Mouse (Mus musculus): ENCODE results near the gene Rinl. TPM values are rescaled to one million over a fixed set of nuclear protein-coding genes. Genes with fewer than 3 reads are reported as not detected.
A peak's percentile ranks its signal among the peaks of the same experiment; 100 is the strongest.

Rinl gene
- total and polyA plus RNA-seq, 3 experiments: 46.1 to 65.5 (median 60.6) TPM

DNA sequence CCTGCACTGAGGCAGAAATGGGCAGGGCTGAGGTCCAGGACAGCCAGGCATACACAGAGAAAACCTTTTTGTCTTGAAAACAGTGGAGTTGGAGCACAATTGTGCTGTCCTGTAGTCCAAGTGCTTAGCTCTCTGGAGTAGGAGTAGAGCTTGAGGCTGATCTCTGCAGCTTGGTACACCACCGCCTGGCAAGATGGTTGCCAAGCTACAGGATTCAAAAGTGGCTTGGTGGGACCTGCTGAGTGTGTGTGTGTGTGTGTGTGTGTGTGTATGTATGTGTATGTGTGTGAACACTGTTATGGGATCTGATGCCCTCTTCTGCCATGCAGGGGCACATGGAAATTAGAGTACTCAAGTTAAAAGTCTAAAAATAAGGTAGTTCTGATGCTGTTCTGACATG lies 33.8 kb downstream of the Rinl start:
- Histone ChIP-seq H3K9ac (ENCODE audit: insufficient read depth, low read depth) (no peak overlapping the region), H3K27me3 (replicated peaks) (no peaks in the 10 kb centered on the region), H3K79me2 (replicated peaks; ENCODE audit: control insufficient read depth, extremely low read depth, insufficient read depth, poor library complexity, severe bottlenecking) (peaks cover 18% of the 10 kb centered on the region), H3K4me2 (ENCODE audit: insufficient read depth, low read depth, poor library complexity, severe bottlenecking) (no peak overlapping the region), H3K4me1 (ENCODE audit: control insufficient read depth in 1 of 2, insufficient read depth in 2 of 2) (peaks cover 32 to 75% of the 10 kb centered on the region in 2 experiments), H3K27ac (ENCODE audit: insufficient read depth, low read depth) (peak overlapping the region; percentile 61), H3K36me3 (replicated peaks in 1 of 2; ENCODE audit: control insufficient read depth in 1 of 2, insufficient read depth in 1 of 2, low read length in 1 of 2) (peaks cover 48 to 56% of the 10 kb centered on the region in 2 experiments), H3K4me3 (replicated peaks in 1 of 3; ENCODE audit: low read depth in 2 of 3, low read length in 2 of 3, poor library complexity in 1 of 3) (peak overlapping the region in 1 of 3 experiments; percentile 22), H3K9me3 (replicated peaks; ENCODE audit: low read length) (no peaks in the 10 kb centered on the region)
- TF ChIP-seq POLR2A (IDR thresholded peaks at IDR 0.05; ENCODE audit: low read depth, low read length) (peak; percentile 46; the same call in 1 of the 2 replicates), NRF1 (IDR thresholded peaks at IDR 0.05; ENCODE audit: low read depth, low read length) (no peak), JUND (conservative IDR thresholded peaks at IDR 0.05; ENCODE audit: low read depth, low read length) (no peak), EP300 (IDR thresholded peaks at IDR 0.05; ENCODE audit: low read length) (no peak)
- dilution Hi-C loops (cut with MboI; ENCODE audit: extremely low pct_ligation_motif_present, extremely low pct_unique_long_range_greater_than_20kb, low sequenced_read_pairs): no loop called here
- no peak for DNase-seq (ENCODE audit: extremely low read depth)
- in situ Hi-C loops (cut with MboI; ENCODE audit: low pct_ligation_motif_present, low pct_unique_long_range_greater_than_20kb, low sequenced_read_pairs): no loop called here

- H3K4me3 ChIP-seq (replicated peaks in 1 of 3; ENCODE audit: low read depth in 2 of 3, low read length in 2 of 3, poor library complexity in 1 of 3): no peak overlapping the region
- H3K9ac ChIP-seq (ENCODE audit: insufficient read depth, low read depth): no peak overlapping the region
- no peak for TF ChIP-seq ZC3H11A (IDR thresholded peaks at IDR 0.05; ENCODE audit: low read depth, low read length)
- TF ChIP-seq MAX (IDR thresholded peaks at IDR 0.05; ENCODE audit: low read length): no peak
- TF ChIP-seq MXI1 (IDR thresholded peaks at IDR 0.05; ENCODE audit: low read depth, low read length): no peak
- no peak for TF ChIP-seq SMC3 (IDR thresholded peaks at IDR 0.05; ENCODE audit: low read depth, low read length)
- TF ChIP-seq POLR2AphosphoS2 (IDR thresholded peaks at IDR 0.05; ENCODE audit: low read depth, low read length): peak; percentile 99
- no peak for TF ChIP-seq CHD1 (IDR thresholded peaks at IDR 0.05; ENCODE audit: low read depth, low read length)
- TF ChIP-seq BHLHE40 (IDR thresholded peaks at IDR 0.05; ENCODE audit: low read depth, low read length): no peak
- 0 out of 2 replicates have a peak, but pooled peaks have one; percentile 31 for TF ChIP-seq MAZ (IDR thresholded peaks at IDR 0.05; ENCODE audit: low read depth, low read length)
- TF ChIP-seq TBP (conservative IDR thresholded peaks at IDR 0.05; ENCODE audit: low read depth, low read length): no peak
- TF ChIP-seq MEF2A (IDR thresholded peaks at IDR 0.05; ENCODE audit: borderline replicate concordance, low read depth, low read length): no peak
- no peak for TF ChIP-seq UBTF (IDR thresholded peaks at IDR 0.05; ENCODE audit: low read depth, low read length)
- no peak for TF ChIP-seq ELF1 (IDR thresholded peaks at IDR 0.05; ENCODE audit: low read depth, low read length)
- no peak for TF ChIP-seq E2F4 (IDR thresholded peaks at IDR 0.05; ENCODE audit: insufficient replicate concordance, low read depth, low read length)
- TF ChIP-seq CHD2 (IDR thresholded peaks at IDR 0.05; ENCODE audit: low read length): peak; percentile 40
- H3K36me3 ChIP-seq (replicated peaks in 1 of 2; ENCODE audit: control insufficient read depth in 1 of 2, insufficient read depth in 1 of 2, low read length in 1 of 2): peaks cover 41 to 49% of the 10 kb centered on the region in 2 experiments
- peaks cover 12% of the 10 kb centered on the region for H3K79me2 ChIP-seq (replicated peaks; ENCODE audit: control insufficient read depth, extremely low read depth, insufficient read depth, poor library complexity, severe bottlenecking)
- dilution Hi-C loops (cut with MboI; ENCODE audit: extremely low pct_ligation_motif_present, extremely low pct_unique_long_range_greater_than_20kb, low sequenced_read_pairs): no loop called here
- H3K27ac ChIP-seq (ENCODE audit: insufficient read depth, low read depth): peak overlapping the region; percentile 61
- H3K27me3 ChIP-seq (replicated peaks): no peaks in the 10 kb centered on the region
- H3K4me1 ChIP-seq (ENCODE audit: control insufficient read depth in 1 of 2, insufficient read depth in 2 of 2): peaks cover 29 to 68% of the 10 kb centered on the region in 2 experiments
- DNase-seq (ENCODE audit: extremely low read depth): no peak
- no peaks in the 10 kb centered on the region for H3K9me3 ChIP-seq (replicated peaks; ENCODE audit: low read length)
- in situ Hi-C loops (cut with MboI; ENCODE audit: low pct_ligation_motif_present, low pct_unique_long_range_greater_than_20kb, low sequenced_read_pairs): no loop called here
- no peak overlapping the region for H3K4me2 ChIP-seq (ENCODE audit: insufficient read depth, low read depth, poor library complexity, severe bottlenecking)
These were observed 34.5 kb downstream of the Rinl start for GRCm38 (mm10) chr7:28822993-28823903.
